Mouse (Mus musculus) cerebellum, adult 2 months (tissue): Measurements from ENCODE around the gene Gpr3.

Experiments used
- CTCF ChIP-seq: fragments of 200-500 bp; IDR thresholded peaks from 2 replicates; pipeline ENCODE4 v1.5.1; 2011; ENCODE audit warnings: low read depth, mild to moderate bottlenecking, control low read depth, low read length, moderate library complexity, borderline replicate concordance; ENCODE audit not compliant: insufficient read depth
- POLR2A ChIP-seq: fragments of 200-500 bp; IDR thresholded peaks from 2 replicates; pipeline ENCODE4 v1.6.1; 2011; ENCODE audit warnings: low read length, control low read depth, borderline replicate concordance; ENCODE audit not compliant: insufficient read depth

- TF ChIP-seq CTCF = no peak
- no peak for TF ChIP-seq POLR2A
These were observed 14.5 kb downstream of the Gpr3 start for GRCm38 (mm10) chr4:133197801-133198286.
